Mouse (Mus musculus) adipose tissue, adult 10 weeks (tissue): ENCODE data around the gene Cmtm5. TPM values are rescaled to one million over a fixed set of nuclear protein-coding genes. Genes with fewer than 3 reads are reported as not detected.

ENCODE experiments used
- polyA plus RNA-seq: library from polyadenylated mRNA; stranded (reverse); fragments of 350-450 nt; fragmentation: Illumina TruSeq; extraction: RNeasy Lipid Tissue Mini Kit (QIAGEN cat#74804); gene quantifications from one replicate; pipeline ENCODE4 v1.2.3, GENCODE M21; 2014; ENCODE audit warnings: low read depth, low replicate concordance

The Cmtm5 gene
- 0.63 TPM for polyA plus RNA-seq

GRCm38 (mm10) chr14:54935904-54936830, at the start of gene Cmtm5:
Gene Cmtm5, plus strand, starts transcription at chr14:54936261.

GRCm38 (mm10) chr14:54892200-54892599, 43.9 kb upstream of the Cmtm5 start, which contains the start of gene Pabpn1:
Gene Pabpn1, plus strand, starts transcription at chr14:54892500.

GRCm38 (mm10) chr14:54912886-54913285, 23.2 kb upstream of the Cmtm5 start, which contains the start of gene Slc22a17:
Gene Slc22a17, minus strand, starts transcription at chr14:54913132.

GRCm38 (mm10) chr14:54925349-54926342, 10.4 kb upstream of the Cmtm5 start, which contains the start of gene Efs:
Gene Efs, minus strand, starts transcription at chr14:54926126.

GRCm38 (mm10) chr14:54932645-54933150, 3.4 kb upstream of the Cmtm5 start, which contains the start of gene Il25:
Gene Il25, plus strand, starts transcription at chr14:54932695.

GRCm38 (mm10) chr14:54966320-54966977, 30.4 kb downstream of the Cmtm5 start, which contains the start of gene Myh6:
Gene Myh6, minus strand, starts transcription at chr14:54966927.

GRCm38 (mm10) chr14:54976633-54977032, 40.6 kb downstream of the Cmtm5 start, which contains the start of gene Gm17428:
Gene Gm17428, plus strand, starts transcription at chr14:54976933.

Other genes with a start within 250 kb of the Cmtm5 start
- 139 TPM for gene Acin1, start 249.3 kb upstream of the Cmtm5 start, polyA plus RNA-seq
- 0.12 TPM for gene Gm29776, start 237.4 kb upstream of the Cmtm5 start, polyA plus RNA-seq
- 0.51 TPM for gene Cebpe, start 224.1 kb upstream of the Cmtm5 start, polyA plus RNA-seq
- 45.5 TPM for gene Slc7a8, start 154.3 kb upstream of the Cmtm5 start, polyA plus RNA-seq
- 0.58 TPM for gene Rnf212b, start 122.1 kb upstream of the Cmtm5 start, polyA plus RNA-seq
- 8.6 TPM for gene Homez, start 65.3 kb upstream of the Cmtm5 start, polyA plus RNA-seq
- gene Ppp1r3e, start 58.7 kb upstream of the Cmtm5 start, polyA plus RNA-seq, result 28.9 TPM
- 68.7 TPM for gene Bcl2l2, start 52.9 kb upstream of the Cmtm5 start, polyA plus RNA-seq
- 1.2 TPM for gene Gm20521, start 52.8 kb upstream of the Cmtm5 start, polyA plus RNA-seq
- gene Pabpn1, start 43.8 kb upstream of the Cmtm5 start, polyA plus RNA-seq, result 308 TPM
- gene Slc22a17, start 23.1 kb upstream of the Cmtm5 start, polyA plus RNA-seq, result 37.1 TPM
- 8.2 TPM for gene Efs, start 10.1 kb upstream of the Cmtm5 start, polyA plus RNA-seq
- not detected for gene Il25, start 3.6 kb upstream of the Cmtm5 start, polyA plus RNA-seq
- gene Myh6, start 30.7 kb downstream of the Cmtm5 start, polyA plus RNA-seq, result not detected
- not detected for gene Gm17428, start 40.7 kb downstream of the Cmtm5 start, polyA plus RNA-seq
- gene Myh7, start 58.4 kb downstream of the Cmtm5 start, polyA plus RNA-seq, result 0.22 TPM
- 32.8 TPM for gene Ngdn, start 79.2 kb downstream of the Cmtm5 start, polyA plus RNA-seq
- 2.4 TPM for gene Zfhx2, start 156.1 kb downstream of the Cmtm5 start, polyA plus RNA-seq
- gene Thtpa, start 158.5 kb downstream of the Cmtm5 start, polyA plus RNA-seq, result 19.8 TPM
- gene Ap1g2, start 170.3 kb downstream of the Cmtm5 start, polyA plus RNA-seq, result 12.7 TPM
- 0.51 TPM for gene Jph4, start 180.7 kb downstream of the Cmtm5 start, polyA plus RNA-seq